Mouse (Mus musculus) heart, postnatal 14 days (tissue): ENCODE results near the gene Oas1a. TPM values are rescaled to one million over a fixed set of nuclear protein-coding genes. Genes with fewer than 3 reads are reported as not detected.
"Not testable (repeated sequence)": the region's sequence is repeated elsewhere in the genome, so short reads cannot be mapped to it uniquely, and the experiment has no call there.

ENCODE experiments used
- DNase-seq, 2 experiments: peaks; one replicate each; pipeline ENCODE4 v3.0.0; 2021 to 2022
- intact Hi-C: fragments of 180-260 bp; cut with DNase I; formaldehyde crosslinking; loops from one replicate; pipeline ENCODE4 v1.15.1; 2025
- long read RNA-seq, 2 experiments: library from polyadenylated mRNA; stranded (forward); transcript quantifications; one replicate each; pipeline ENCODE4 v2.0.0; 2021
- total RNA-seq, 2 experiments: library from RNA; stranded (reverse); gene quantifications; 2 replicates each; pipeline ENCODE4 v1.2.3; 2021

The Oas1a gene
- total RNA-seq: under 1 TPM; 0.19 to 0.34 TPM
- long read RNA-seq, experiment 1, partial matches to known transcripts: 0 of 1 reads
- long read RNA-seq, experiment 1, other reads (novel, unspliced or antisense): 0 of 1 reads
- long read RNA-seq, experiment 2: 0 reads

DNA sequence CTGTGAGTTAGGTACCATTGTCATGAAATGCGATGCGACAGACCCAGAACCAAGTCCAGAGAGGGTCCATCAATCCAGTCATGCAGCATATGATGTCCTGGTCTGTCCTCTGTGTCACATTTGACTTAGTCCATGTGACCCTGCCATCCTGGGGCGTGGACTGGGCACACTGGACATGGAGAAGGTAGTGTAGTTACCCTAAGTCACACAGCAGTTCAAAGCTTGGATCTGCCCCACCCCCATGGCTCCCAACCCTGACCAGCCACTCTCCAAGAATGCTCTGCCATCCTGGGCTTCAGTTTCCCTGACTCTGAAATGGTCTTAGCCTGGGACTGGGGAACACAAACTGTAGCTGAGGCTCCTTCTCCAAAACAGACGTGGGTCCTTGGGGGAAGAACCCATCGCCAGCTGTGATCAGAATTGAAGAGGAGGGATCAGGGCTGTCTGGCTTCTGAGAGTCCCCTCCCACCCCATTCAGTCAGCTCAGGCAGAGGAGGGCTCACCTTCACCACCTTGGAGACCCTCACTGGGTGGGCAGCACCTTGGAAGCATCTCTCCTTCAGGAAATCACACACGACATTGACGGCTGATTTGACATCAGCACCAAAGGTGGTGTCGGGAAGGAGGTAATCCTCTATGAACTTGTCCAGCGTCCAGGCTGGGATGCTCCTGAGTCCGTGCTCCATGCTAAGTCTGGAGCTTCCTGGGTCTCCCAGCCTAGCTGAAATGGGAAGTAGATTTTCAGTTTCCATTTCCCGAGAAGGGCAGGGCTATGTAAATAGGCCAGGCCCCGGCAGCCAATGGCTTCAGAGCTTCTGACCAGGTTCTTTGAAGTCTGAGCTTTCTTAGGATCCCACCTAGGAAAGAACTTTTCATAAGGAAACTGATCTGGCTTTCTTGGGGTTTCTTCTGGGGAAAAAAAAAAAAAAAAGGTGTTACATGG lies at the start of gene Oas1a:
Gene Oas1a (minus strand): TSS at position 731 of the 943 bp plus-strand sequence.
- DNase-seq, intact Hi-C loops: not testable (repeated sequence)

DNA sequence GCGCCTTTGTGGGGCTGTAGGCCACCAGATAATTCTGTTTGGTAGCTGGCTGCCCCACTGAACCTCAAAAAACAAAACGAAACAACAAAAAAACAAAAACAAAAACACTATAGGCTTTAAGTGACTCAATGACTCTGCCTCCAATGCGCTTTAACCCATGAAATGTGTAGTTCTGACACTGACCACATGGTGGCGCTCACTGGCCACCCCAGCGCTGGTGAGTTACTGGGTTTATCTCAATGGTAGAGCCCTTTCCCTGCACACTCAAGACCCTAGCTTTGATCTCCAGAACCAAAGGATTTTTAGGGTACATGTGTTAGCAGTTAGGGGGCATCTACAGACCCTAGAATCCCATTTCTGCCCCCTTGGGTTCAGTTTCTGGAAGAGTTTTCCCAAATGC lies 46.7 kb upstream of the Oas1a start:
- DNase-seq: peak in 1 of 2 experiments; percentile 21
- intact Hi-C loops: loop anchor here (5.0 to 10.0 kb wide), 2 partner anchors 173 to 231 kb away; no protein-coding TSS in a partner anchor

DNA sequence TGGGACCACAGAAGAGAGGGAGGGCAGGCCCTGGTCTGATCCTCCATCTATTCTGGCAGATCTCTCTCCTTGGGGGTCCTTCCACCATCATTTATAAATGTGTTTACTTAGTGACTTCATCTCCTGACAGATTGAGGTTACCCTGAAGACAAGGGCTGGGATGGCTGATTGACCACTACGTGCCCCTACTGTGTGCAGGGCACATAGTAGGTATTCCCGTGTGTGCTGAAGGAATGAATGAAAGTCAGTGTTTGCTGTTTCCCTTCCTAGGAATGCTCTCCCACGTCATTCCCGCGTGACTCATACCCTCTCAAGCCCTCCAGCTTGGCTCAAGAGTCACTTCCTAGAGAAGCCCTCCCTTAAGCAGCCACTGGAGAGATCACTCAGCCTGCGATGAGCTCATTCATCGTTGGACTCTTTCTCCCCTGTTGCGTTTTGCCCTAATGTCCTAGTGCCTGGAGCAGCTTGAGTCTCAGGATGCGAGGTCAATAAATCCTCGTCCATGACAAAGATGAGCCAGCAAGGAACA lies 45.0 kb upstream of the Oas1a start:
- DNase-seq: peak in 1 of 2 experiments; percentile 16
- intact Hi-C loops: loop anchor here (5.0 to 10.0 kb wide), 2 partner anchors 175 to 232 kb away; no protein-coding TSS in a partner anchor

DNA sequence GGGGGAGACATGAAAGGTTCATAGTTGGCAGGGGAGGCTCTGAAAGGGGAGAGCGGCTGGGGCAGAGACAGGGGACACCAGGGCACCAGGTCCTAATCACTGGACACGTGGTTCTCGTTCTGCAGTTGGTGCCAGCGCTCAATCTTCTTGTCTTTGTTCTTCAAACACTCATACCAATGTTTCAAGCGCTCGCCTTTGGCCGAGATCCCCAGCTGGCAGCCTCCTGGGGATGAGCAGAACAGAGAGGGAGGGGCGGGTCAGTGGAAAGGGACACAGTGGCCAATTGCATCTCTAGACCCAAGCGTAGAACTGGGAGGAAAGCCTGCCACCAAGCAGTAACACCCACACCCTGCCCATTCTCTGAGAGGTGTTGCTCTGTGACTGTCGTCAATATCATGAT lies 34.8 kb upstream of the Oas1a start:
- intact Hi-C loops: no loop called here
- DNase-seq: no peak

DNA sequence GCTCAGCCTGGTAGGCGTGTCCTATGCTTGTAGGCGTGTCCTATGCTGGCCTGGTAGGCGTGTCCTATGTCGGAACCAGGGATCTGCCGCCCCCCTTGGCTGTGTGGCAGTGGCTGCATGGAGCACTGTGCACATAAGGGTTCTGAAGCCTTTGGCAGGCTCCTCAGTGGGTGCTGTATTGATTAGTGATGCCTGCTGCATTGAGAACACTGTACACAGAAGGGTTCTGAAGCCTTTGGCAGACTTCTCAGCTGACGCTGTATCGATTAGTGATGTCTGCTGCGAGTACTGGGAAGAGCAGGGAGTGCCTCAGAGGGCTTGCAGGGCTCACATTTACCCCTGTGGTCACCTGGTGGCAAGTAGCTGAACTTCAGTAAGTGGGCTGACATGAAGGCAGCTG lies 31.3 kb upstream of the Oas1a start:
- intact Hi-C loops: no loop called here
- no peak for DNase-seq

DNA sequence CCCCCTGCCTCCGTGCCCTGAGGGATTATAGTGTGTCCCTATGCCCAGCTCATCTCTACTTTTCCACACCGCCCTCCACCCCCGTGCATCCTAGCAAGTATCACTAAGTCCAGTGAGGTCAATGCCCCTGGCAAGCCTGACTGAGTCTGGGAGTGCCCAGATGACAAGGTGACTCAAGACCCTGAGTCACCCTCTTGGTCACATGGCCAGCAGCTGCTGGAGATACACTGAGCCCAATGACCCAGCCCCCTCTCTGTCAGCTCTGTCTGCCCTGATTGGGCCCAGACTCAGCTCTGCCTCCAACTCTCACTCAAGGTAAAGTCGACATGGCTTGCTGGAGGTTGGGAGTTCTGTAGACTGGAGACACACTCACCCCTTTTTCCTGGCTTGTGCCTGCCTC lies 30.5 kb upstream of the Oas1a start:
- no peak for DNase-seq
- intact Hi-C loops: no loop called here

DNA sequence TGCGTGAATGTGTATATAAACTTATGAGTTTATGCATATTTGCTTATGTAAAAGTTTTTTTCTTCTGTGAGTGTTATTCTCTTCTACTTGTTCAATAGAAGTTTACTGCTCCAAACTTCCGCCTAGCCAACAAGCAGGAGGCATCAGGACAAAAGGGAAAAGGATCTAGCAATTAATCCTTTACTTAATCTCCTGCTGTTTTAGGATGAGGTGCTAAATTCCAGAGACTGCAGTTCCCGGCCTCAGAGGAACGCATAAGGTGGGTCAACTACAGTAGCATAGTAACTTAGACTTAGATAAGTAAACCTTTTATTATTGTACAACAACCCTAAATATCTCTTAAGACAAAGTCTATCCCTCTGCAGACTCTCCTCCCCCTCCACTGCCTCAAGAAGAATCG lies 26.6 kb upstream of the Oas1a start:
- no peak for DNase-seq
- intact Hi-C loops: no loop called here

DNA sequence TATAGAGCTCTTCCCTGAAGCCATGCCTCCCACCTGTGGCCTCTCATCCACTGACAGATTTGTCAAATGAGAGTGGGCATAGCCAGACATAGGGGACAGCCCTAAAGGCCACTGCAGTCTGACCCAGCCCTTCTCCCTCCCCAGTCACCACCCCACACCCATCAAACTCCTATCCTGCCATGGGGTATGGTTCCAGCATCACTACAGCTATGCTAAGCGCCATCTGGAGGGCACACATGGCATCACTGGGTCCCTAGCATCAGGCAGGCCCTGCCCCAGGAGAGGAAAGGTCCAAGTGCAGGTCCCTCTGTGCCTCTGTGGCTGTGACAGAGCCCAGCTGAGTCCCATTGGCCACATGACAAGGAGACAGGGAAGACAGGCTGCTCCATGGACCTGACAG lies 19.7 kb upstream of the Oas1a start:
- intact Hi-C loops: loop anchor here (5.0 kb wide), 1 partner anchor 105 kb away; no protein-coding TSS in a partner anchor

DNA sequence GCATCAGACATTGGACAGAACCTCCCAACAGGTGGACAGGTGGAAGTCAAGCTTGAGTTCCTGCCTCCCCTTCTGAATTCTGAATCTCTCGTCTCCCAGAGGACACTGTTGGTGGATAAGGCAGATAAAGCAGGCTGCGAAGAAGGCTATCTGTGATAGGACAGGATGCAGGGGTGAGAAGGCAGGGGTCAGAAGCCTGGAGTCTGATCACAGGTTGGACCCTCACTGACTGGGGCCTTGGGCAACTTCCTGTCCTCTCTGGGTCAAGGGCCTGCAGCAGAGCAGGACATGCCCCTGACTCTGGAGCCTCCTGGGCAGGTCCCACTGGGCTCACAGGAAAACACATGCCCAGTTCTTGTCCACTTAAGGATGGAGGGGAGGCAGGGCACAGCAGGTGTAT lies 19.0 kb upstream of the Oas1a start:
- not testable (repeated sequence) for DNase-seq
- intact Hi-C loops: loop anchor here (5.0 kb wide), 1 partner anchor 104 kb away; no protein-coding TSS in a partner anchor

More for the DNA sequence above, 19.7 kb upstream of the Oas1a start:
- no peak for DNase-seq

DNA sequence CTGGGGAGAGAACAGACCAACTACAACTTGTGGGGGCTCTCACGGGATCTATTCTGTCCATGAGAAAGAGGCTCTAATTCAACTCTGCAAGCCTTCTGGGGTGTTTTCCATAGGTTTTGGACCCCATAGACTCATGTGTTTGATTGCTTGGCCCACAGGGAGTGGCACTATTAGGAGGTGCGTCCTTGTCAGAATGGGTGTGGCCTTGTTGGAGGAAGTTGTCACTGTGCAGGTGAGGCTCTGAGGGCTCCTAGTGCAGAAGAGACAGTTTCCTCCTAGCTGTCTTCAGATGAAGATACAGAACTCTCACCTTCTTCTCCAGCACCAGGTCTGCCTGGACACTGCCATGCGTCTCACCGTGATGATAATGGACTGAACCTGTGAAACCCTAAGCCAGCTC lies 17.2 kb upstream of the Oas1a start:
- intact Hi-C loops, DNase-seq: not testable (repeated sequence)

DNA sequence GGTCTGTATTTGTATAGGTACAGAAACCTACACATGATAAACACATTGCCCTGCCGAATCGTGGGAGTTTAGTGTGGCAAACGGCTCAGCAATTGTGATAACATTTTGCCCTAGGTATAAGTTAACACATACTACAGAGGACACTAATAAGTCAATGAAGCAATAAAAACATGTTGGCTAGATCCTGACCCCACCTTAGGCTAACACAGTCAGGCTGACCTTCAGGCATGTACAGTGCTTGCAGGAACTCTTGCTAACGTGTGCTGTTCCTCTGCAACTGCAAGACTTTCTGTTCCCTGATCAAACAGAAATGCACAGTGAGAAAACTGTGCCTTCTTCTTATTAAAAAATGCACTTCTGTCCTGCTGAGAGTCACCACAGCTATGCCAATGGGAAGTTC lies 16.6 kb upstream of the Oas1a start:
- intact Hi-C loops: no loop called here

DNA sequence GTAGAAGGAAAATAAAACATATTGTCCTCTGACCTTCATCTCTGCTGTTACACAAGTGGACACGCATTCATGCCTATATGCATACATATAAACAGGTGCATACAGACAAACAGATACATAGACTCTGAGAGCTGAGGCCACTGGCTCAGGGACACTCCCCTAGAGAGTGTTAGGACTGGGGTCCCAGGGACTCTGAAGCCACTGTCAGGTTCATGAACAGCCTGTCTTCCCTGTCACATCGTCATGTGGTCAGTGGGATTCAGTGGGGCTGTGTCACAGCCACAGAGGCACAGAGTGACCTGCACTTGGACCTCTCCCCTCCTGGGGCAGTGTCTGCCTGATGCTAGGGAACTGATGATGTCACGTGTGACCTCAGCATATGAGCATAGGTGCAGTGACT lies 13.0 kb upstream of the Oas1a start:
- DNase-seq: no peak
- intact Hi-C loops: no loop called here

More for the DNA sequence above, 16.6 kb upstream of the Oas1a start:
- DNase-seq: no peak

DNA sequence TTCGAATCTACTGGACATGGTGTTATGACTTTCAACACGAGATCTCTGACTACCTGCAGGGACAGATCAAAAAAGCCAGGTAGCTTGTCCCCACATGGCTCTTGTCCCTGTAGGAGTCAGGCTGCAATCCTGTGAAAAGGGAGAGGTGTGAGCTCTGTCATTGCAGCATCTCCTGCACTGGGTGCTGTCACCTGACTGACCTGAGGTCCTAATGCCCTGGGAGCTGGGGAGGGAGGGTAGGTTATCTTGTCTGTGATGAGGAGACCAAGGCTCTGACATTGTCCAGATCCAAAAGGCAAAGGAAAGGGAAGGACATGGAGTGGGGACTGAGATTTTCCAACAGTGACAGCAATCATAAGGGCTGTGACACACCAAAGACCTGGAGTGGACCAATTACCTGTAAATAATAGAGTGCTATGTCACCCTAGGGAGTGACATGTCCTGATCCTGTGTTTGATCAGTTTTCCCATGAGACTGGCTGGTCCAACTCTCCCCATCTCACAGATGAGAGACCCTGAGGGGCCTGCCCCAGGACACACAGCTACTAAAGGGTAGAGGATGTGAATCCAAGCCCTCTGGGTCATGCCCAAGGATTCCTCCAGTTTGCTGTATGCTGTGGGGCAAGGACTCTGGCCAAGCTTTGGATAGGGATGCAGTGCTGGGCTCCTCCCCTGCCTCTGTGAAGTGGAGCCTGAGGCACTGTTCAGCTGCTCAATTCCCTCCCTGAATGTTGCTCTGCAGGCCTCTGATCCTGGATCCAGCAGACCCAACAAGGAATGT lies 12.0 kb upstream of the Oas1a start:
- intact Hi-C loops, DNase-seq: not testable (repeated sequence)

DNA sequence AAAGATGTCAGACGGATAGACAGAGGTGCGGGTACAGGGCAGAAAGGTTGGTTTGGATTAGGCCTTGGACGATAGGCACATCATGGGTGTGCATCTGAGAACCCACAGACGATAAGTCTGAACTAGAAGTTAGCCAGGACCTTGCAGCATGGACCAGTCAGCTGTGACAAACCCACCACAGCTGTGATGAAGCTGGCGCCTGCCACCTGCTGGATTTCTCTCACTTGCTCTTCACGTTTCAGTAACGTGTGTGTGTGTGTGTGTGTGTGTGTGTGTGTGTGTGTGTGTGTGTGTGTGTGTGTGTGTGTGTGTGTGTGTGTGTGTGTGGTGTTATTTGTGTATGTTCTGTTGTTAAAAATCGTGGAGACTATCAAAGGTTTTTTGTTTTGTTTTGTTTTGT lies 6.9 kb upstream of the Oas1a start, which contains the start of gene Oas1d:
Gene Oas1d (plus strand): TSS at position 333 of the 400 bp plus-strand sequence.
- DNase-seq, intact Hi-C loops: not testable (repeated sequence)

DNA sequence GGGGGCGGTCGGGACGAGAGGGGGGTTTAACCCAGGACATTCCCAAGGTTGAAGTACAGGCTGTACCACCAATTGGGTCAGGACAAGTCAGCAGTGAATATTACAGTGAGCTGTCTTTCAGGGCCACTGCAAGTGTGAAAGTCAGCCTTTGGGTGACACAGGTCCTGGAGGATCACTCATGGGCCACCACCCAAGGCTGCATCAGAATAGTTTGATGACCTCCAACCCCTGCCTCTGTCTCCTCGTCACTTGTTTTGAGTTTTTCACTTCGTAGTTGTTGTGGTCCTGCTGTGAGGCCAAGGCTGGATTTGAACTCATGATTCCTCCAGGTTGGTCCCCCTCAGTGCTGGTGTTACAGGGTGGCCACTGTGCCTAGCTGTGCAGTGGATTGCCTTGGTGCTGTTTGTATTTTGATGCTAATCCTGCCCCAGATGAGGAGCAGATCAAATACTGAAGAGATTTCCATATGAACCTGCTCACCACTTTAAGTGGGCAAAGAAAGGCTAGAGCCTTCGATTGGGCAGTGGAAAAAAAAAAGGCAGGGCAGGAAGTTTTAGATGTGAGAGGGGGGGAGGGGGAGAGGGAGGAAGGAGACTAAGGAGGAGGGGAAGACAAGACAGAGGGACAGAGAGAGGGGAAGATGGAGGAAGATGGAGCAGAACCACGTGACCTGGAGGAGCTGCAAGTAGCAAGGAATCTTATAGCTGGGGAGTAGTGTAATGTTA lies 1.0 kb upstream of the Oas1a start:
- intact Hi-C loops: no loop called here
- DNase-seq: no peak

DNA sequence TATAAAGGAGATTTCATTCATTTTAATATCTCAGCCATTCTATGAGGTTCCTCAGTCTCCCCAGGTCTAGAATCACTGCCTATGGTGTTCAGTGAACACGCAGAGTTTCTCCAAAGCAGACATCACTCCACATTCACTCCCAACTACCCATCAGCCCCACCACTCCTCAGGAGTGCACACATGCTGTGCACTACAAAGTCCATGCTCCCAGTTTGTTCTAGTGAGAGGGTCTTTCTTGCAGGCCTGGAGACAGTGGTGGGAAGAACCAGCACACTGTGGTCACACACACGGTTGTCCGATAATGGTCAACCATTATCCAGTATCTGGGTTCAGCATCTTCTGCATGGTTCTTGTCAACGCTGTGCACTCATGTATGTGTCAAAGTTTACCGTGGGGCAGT lies 5.3 kb downstream of the Oas1a start:
- intact Hi-C loops: loop anchor here (2.0 kb wide), 1 partner anchor 15 kb away; the partner anchor contains the start of gene Oas1g
- no peak for DNase-seq

DNA sequence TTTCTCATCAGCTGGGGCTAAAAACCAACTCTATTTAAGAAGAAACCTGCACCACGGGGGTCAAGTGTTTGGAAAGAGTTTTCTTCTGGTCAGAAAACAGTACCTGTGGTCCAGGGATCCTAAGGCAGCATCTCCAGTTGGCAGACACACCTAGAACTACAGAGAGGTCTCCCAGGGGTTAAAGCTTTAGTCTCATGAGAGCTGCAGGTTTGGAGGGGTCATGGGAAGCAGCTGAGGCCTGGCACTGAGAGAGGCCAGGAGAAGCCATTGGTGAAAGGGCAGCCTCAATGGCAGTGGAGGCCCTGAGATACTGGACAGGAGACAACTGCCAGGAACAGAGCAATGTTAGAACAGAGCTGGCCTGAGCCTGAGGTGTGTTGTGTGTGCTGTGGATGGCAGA lies 6.7 kb downstream of the Oas1a start:
- DNase-seq: no peak
- intact Hi-C loops: no loop called here

DNA sequence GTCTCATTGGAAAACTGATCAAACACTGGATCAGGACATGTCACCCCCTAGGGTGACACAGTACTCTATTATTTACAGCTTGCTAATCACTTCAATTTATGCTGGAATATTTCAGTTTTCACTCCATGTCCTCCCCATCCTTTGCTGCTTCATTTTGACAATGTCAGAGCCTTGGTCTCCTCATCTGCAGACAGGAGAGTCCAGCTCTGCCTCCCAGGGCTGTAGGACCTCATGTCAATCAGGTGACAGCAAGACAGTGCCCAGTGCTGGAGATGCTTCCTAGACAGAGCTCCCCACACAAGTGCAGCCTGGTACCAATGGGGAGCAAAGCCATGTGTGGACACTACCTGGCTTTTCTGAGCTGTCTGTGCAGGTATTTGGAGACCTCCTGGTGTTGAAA lies 8.6 kb downstream of the Oas1a start:
- intact Hi-C loops: loop anchor here (1.0 kb wide), 1 partner anchor 19 kb away; no protein-coding TSS in a partner anchor
- no peak for DNase-seq

DNA sequence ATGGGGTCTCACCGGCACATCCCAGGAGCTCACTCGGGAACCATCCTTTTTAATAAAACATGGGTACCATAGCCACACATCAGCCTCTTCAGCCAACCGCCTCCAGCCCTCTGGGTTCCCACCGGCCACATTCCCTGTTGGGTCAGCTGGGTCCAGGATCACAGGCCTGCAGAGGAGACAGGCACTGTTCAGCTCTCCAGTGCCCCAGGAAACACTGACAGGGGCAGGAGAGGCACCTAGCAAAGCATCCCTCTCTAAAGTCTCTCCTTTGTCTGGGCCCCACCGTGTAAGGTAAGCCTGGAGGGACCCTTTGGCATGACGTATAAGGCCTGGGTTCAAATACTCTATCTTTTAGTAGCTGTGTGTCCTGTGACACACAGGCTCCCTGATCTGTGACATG lies 9.0 kb downstream of the Oas1a start:
- DNase-seq: no peak
- intact Hi-C loops: loop anchor here (1.0 kb wide), 1 partner anchor 19 kb away; no protein-coding TSS in a partner anchor
